Mouse (Mus musculus) thymus, adult 2 months (tissue): ENCODE data around the gene Cry1. TPM values are rescaled to one million over a fixed set of nuclear protein-coding genes. Genes with fewer than 3 reads are reported as not detected.

Source experiments
- DNase-seq: peaks from one replicate; pipeline ENCODE4 v3.0.0; 2021
- H3K27ac ChIP-seq: fragments of 200-500 bp; 2 replicates; pipeline ENCODE4 v1.5.1; 2012; ENCODE audit warnings: low read length, control low read depth; ENCODE audit not compliant: control insufficient read depth, insufficient read depth
- H3K27me3 ChIP-seq: fragments of 200-500 bp; 2 replicates; pipeline ENCODE4 v1.6.1; 2012; ENCODE audit warnings: mild to moderate bottlenecking, low read length, moderate library complexity, mixed read lengths; ENCODE audit not compliant: control insufficient read depth, insufficient read depth
- H3K36me3 ChIP-seq: fragments of 200-500 bp; 2 replicates; pipeline ENCODE4 v1.6.1; 2012; ENCODE audit warnings: mild to moderate bottlenecking, low read length, moderate library complexity; ENCODE audit not compliant: control insufficient read depth, insufficient read depth
- H3K4me1 ChIP-seq: fragments of 200-500 bp; replicated peaks from 2 replicates; pipeline ENCODE4 v1.6.1; 2012; ENCODE audit warnings: low read length; ENCODE audit not compliant: control insufficient read depth, insufficient read depth
- H3K4me3 ChIP-seq: fragments of 200-500 bp; 2 replicates; pipeline ENCODE4 v1.5.1; 2012; ENCODE audit warnings: mild to moderate bottlenecking, low read length, control low read depth, moderate library complexity; ENCODE audit not compliant: control insufficient read depth, insufficient read depth
- CTCF ChIP-seq: fragments of 200-500 bp; IDR thresholded peaks from 2 replicates; pipeline ENCODE4 v1.5.1; 2012; ENCODE audit warnings: mild to moderate bottlenecking, control low read depth, low read length, moderate library complexity, borderline replicate concordance; ENCODE audit not compliant: control insufficient read depth, poor library complexity, insufficient read depth; ENCODE audit errors: extremely low read depth
- POLR2A ChIP-seq: fragments of 200-500 bp; IDR thresholded peaks from 2 replicates; pipeline ENCODE4 v1.6.1; 2012; ENCODE audit warnings: mild to moderate bottlenecking, low read length, control low read depth, moderate library complexity; ENCODE audit not compliant: control insufficient read depth, poor library complexity, insufficient read depth; ENCODE audit errors: extremely low read depth
- WGBS: fragments of 180-500 bp; shearing (Covaris S2); methylation state at CpG from one replicate; pipeline ENCODE4 v1.1.7; 2018; 5-methylcytosine and 5-hydroxymethylcytosine counted together
- polyA plus RNA-seq: library from polyadenylated mRNA; depleted of rRNA; stranded (reverse); fragments of >200 nt; gene quantifications from 2 replicates; pipeline ENCODE4 v1.2.3, GENCODE M21; 2012

Cry1 gene
- polyA plus RNA-seq, 1 experiment, result 38.4 TPM

- no peak overlapping the region for H3K27ac ChIP-seq
- H3K36me3 ChIP-seq, result no peaks in the 10 kb centered on the region
- DNase-seq, result no peak
- no peak overlapping the region for H3K4me3 ChIP-seq
- peaks cover 14% of the 10 kb centered on the region for H3K4me1 ChIP-seq
- TF ChIP-seq CTCF, result no peak
- TF ChIP-seq POLR2A, result no peak
- 96% methylated on average over 5 of the region's 5 CpGs for WGBS
- H3K27me3 ChIP-seq, result no peaks in the 10 kb centered on the region
These were observed 19.6 kb downstream of the Cry1 start for GRCm38 (mm10) chr10:85165306-85165705.

GRCm38 (mm10) chr10:85164791-85165190, 20.1 kb downstream of the Cry1 start:
- no peak for DNase-seq
- Histone ChIP-seq H3K4me1 (peaks cover 14% of the 10 kb centered on the region), H3K36me3 (no peaks in the 10 kb centered on the region), H3K4me3 (no peak overlapping the region), H3K27me3 (no peaks in the 10 kb centered on the region), H3K27ac (no peak overlapping the region)
- TF ChIP-seq POLR2A (no peak), CTCF (no peak)
- 98% methylated on average over 13 of the region's 13 CpGs for WGBS

GRCm38 (mm10) chr10:85161745-85162351, 23.0 kb downstream of the Cry1 start:
- TF ChIP-seq CTCF (no peak), POLR2A (no peak)
- Histone ChIP-seq H3K4me3 (no peak overlapping the region), H3K27me3 (no peaks in the 10 kb centered on the region), H3K4me1 (peaks cover 14% of the 10 kb centered on the region), H3K27ac (no peak overlapping the region), H3K36me3 (no peaks in the 10 kb centered on the region)
- WGBS, result 54% methylated on average over 5 of the region's 5 CpGs
- DNase-seq, result no peak

- TF ChIP-seq POLR2A (no peak), CTCF (no peak)
- DNase-seq, result no peak
- Histone ChIP-seq H3K27ac (no peak overlapping the region), H3K4me1 (peaks cover 6% of the 10 kb centered on the region), H3K36me3 (no peaks in the 10 kb centered on the region), H3K4me3 (no peak overlapping the region), H3K27me3 (no peaks in the 10 kb centered on the region)
- 40% methylated on average over 1 of the region's 1 CpGs for WGBS
These were observed 24.8 kb downstream of the Cry1 start for GRCm38 (mm10) chr10:85159989-85160619.

GRCm38 (mm10) chr10:85157451-85157850, 27.4 kb downstream of the Cry1 start:
- H3K36me3 ChIP-seq, result no peaks in the 10 kb centered on the region; the same call in 1 of the 2 replicates
- no peak for DNase-seq
- TF ChIP-seq CTCF, result no peak
- TF ChIP-seq POLR2A, result no peak
- H3K4me3 ChIP-seq, result no peak overlapping the region
- H3K27ac ChIP-seq, result no peak overlapping the region
- peaks cover 3% of the 10 kb centered on the region; the same call in 1 of the 2 replicates for H3K4me1 ChIP-seq
- H3K27me3 ChIP-seq, result no peaks in the 10 kb centered on the region
- 97% methylated on average over 7 of the region's 7 CpGs for WGBS

- Histone ChIP-seq H3K4me3 (no peak overlapping the region), H3K36me3 (peaks cover 11% of the 10 kb centered on the region), H3K27me3 (no peaks in the 10 kb centered on the region), H3K4me1 (peaks cover 2% of the 10 kb centered on the region; the same call in 1 of the 2 replicates), H3K27ac (no peak overlapping the region)
- peak; percentile 75 for DNase-seq
- 14% methylated on average over 2 of the region's 2 CpGs for WGBS
- TF ChIP-seq CTCF (no peak), POLR2A (no peak)
These were observed 30.7 kb downstream of the Cry1 start for GRCm38 (mm10) chr10:85154195-85154594.

- Histone ChIP-seq H3K27ac (no peak overlapping the region), H3K36me3 (peaks cover 38% of the 10 kb centered on the region), H3K4me3 (no peak overlapping the region), H3K27me3 (no peaks in the 10 kb centered on the region), H3K4me1 (no peaks in the 10 kb centered on the region)
- WGBS, result 81% methylated on average over 5 of the region's 5 CpGs
- DNase-seq, result no peak
- TF ChIP-seq POLR2A (no peak), CTCF (no peak)
These were observed 35.6 kb downstream of the Cry1 start for GRCm38 (mm10) chr10:85149226-85149625.
